Mouse (Mus musculus): ENCODE measurements at regions not wholly inside any gene's neighbourhood (a gene's known extent, or its start where the extent isn't known, plus 50 kb on each side); places are given as distances from the start of the nearest gene placed in this dataset.

DNA sequence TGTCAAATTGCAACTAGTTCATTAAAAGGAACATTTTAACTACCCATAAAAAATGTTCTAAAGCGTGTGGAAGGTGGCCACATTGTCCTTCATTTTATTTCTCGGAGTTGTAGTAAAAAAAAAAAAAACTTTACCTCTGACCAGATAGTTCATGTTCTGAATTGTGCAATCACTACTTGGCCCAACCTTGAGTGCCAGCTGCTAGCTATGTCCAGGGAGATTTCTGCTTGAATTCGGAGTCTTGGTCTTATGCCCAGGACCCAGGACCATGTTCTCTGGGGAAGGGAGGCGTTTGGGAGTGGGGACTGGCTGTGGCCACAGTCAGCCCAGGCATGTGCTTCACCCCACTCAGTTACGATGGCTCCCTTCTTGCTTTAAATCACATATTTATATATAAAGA is 54.9 kb upstream of the Atp1b3 start:
- DNase-seq (ENCODE audit: low read depth) = peak; percentile 30

DNA sequence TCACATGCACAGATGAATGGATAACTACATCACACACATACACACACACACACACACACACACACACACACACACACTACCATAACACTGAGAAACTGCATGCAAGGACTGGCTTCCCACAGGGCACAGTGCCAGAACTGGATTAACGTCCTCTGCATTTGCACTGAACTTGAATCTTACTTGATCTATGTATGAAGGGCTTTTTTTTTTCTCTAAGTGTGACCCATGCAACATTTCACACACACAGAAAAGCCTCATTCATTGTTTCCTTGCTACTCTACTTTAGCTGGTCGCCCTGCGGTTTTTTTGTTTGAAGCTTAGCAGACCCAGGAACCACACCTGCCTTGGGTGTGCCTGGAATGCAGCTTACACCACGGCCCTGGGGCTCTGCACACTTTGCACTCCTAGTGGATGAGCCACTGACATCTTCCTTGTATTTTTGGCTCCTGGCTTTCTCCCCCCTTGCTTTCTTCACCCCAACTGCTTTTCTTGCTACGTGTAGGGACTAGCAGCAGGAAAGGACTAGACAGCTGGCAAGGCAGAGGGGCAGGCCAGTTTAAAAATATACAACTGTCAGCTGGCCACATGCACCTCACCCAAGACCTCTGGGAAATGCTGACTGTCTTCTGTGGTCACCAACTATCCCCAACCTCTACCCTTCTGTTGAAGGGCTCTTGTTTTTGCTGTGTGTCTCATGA is 51.8 kb upstream of the Atp1b3 start:
- DNase-seq (ENCODE audit: low read depth) = peak; percentile 43
